Mouse (Mus musculus) G1E (cell line): ENCODE results near the gene Mdm1.

Experiments used
- CTCF ChIP-seq: IDR thresholded peaks from 2 replicates; pipeline ENCODE4 v1.5.1; 2012; ENCODE audit warnings: low read depth, low read length, inconsistent platforms, mixed read lengths
- TAL1 ChIP-seq: conservative IDR thresholded peaks from 2 replicates; pipeline ENCODE4 v1.6.1; 2012; ENCODE audit warnings: low read depth, low read length, inconsistent platforms, mixed read lengths

DNA sequence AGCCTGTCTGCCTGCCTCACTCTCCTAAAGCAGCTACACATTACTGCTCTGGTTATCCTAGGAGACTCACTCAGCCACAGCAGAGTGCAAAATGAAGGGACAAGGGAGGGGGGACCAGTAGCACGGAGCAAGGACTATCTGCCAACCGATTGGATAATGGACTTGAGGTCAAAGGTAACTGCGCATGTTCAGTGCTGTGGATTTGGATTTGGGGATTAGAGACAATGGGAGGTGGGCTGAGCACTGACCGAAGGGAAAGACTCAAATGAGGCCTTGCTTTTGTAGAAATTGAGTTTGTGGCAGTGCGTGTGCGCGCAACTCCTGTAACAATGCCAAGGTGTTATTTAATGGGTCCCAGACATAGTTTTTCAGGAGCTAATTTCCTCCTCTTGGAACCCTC lies 16.4 kb upstream of the Mdm1 start:
- TF ChIP-seq CTCF (no peak), TAL1 (no peak)
